Mouse (Mus musculus) MEL (cell line): Measurements from ENCODE around the gene Gm10718. TPM values are rescaled to one million over a fixed set of nuclear protein-coding genes. Genes with fewer than 3 reads are reported as not detected.
"Not testable (repeated sequence)": the region's sequence is repeated elsewhere in the genome, so short reads cannot be mapped to it uniquely, and the experiment has no call there.

ENCODE experiments used
- DNase-seq: peaks from one replicate; pipeline ENCODE4 v3.0.0; 2011; ENCODE audit warnings: low read depth, low spot score
- H3K27ac ChIP-seq: 2 replicates; pipeline ENCODE4 v1.5.1; 2012; ENCODE audit warnings: low read depth, mild to moderate bottlenecking, control low read depth, low read length, moderate library complexity; ENCODE audit not compliant: control insufficient read depth
- H3K27me3 ChIP-seq, 2 experiments: fragments of 150-350 bp in 1 of 2; sonication (generic) in 1 of 2; 2 replicates each; pipeline ENCODE4 v1.6.1; 2012; ENCODE audit warnings: low read length in 2 of 2, mild to moderate bottlenecking in 2 of 2, improper control_type of control experiment in 1 of 2, moderate library complexity in 1 of 2; ENCODE audit not compliant: insufficient read depth in 2 of 2, control insufficient read depth in 1 of 2
- H3K36me3 ChIP-seq, 2 experiments: 2 replicates each; pipeline ENCODE4 v1.6.1; 2012 to 2014; ENCODE audit warnings: low read length in 2 of 2, improper control_type of control experiment in 1 of 2, inconsistent platforms in 1 of 2, mild to moderate bottlenecking in 1 of 2; ENCODE audit not compliant: insufficient read depth in 2 of 2, control insufficient read depth in 1 of 2
- H3K4me1 ChIP-seq, 2 experiments: fragments of 150-350 bp in 1 of 2; sonication (generic) in 1 of 2; 2 replicates each; pipeline ENCODE4 v1.6.1; 2012; ENCODE audit warnings: low read length in 2 of 2, improper control_type of control experiment in 1 of 2, mild to moderate bottlenecking in 1 of 2; ENCODE audit not compliant: insufficient read depth in 2 of 2, control insufficient read depth in 1 of 2
- H3K4me3 ChIP-seq, 2 experiments: fragments of 150-350 bp in 1 of 2; sonication (generic) in 1 of 2; 2 replicates each; pipeline ENCODE4 v1.5.1; 2012; ENCODE audit warnings: low read depth in 2 of 2, low read length in 2 of 2, mild to moderate bottlenecking in 2 of 2, moderate library complexity in 2 of 2, control low read depth in 1 of 2, improper control_type of control experiment in 1 of 2; ENCODE audit not compliant: control insufficient read depth in 1 of 2, insufficient read depth in 1 of 2
- H3K79me2 ChIP-seq: 2 replicates; pipeline ENCODE4 v1.6.1; 2012; ENCODE audit warnings: mild to moderate bottlenecking, low read length, moderate library complexity; ENCODE audit not compliant: control insufficient read depth, poor library complexity, insufficient read depth
- H3K9ac ChIP-seq: 2 replicates; pipeline ENCODE4 v1.6.1; 2012; ENCODE audit warnings: low read depth, mild to moderate bottlenecking, control low read depth, low read length, moderate library complexity; ENCODE audit not compliant: control insufficient read depth, poor library complexity, severe bottlenecking
- H3K9me3 ChIP-seq: fragments of 150-350 bp; sonication (generic); replicated peaks from 2 replicates; pipeline ENCODE4 v1.6.1; 2012; ENCODE audit warnings: mild to moderate bottlenecking, low read length, improper control_type of control experiment, moderate library complexity; ENCODE audit not compliant: insufficient read depth
- polyA plus RNA-seq, 2 experiments: library from polyadenylated mRNA; stranded (reverse) in 1 of 2; unstranded in 1 of 2; fragments of >175 nt in 1 of 2; fragments of >200 nt in 1 of 2; gene quantifications; 2 replicates each; pipeline versions ENCODE4 v1.2.1 to v1.2.4; 2012; ENCODE audit warnings: low replicate concordance in 2 of 2, low read depth in 1 of 2; ENCODE audit not compliant: insufficient read length in 2 of 2, insufficient read depth in 1 of 2, missing spikeins in 1 of 2
- total RNA-seq: library from RNA; depleted of rRNA; stranded (reverse); fragments of 300-350 nt; gene quantifications from 2 replicates; pipeline ENCODE4 v1.2.3, GENCODE M21; 2012

Gm10718 gene
- total and polyA plus RNA-seq, 3 experiments, result 2.6 TPM; not detected in 2

GRCm38 (mm10) chr9:3017108-3017507 lies 6.2 kb upstream of the Gm10718 start, which contains the start of gene Gm10719:
Gene Gm10719 (plus strand): TSS chr9:3017408.
- H3K9me3 ChIP-seq, H3K27me3 ChIP-seq, H3K79me2 ChIP-seq, H3K9ac ChIP-seq, DNase-seq, H3K27ac ChIP-seq, H3K4me3 ChIP-seq, H3K4me1 ChIP-seq, H3K36me3 ChIP-seq: not testable (repeated sequence)

GRCm38 (mm10) chr9:3018944-3019343 lies 4.4 kb upstream of the Gm10718 start:
- not testable (repeated sequence) for H3K79me2 ChIP-seq, H3K4me1 ChIP-seq, H3K9me3 ChIP-seq, H3K9ac ChIP-seq, H3K36me3 ChIP-seq, H3K27ac ChIP-seq, H3K27me3 ChIP-seq, H3K4me3 ChIP-seq, DNase-seq

GRCm38 (mm10) chr9:3019835-3020727 lies 3.3 kb upstream of the Gm10718 start:
- H3K27ac ChIP-seq, DNase-seq, H3K4me3 ChIP-seq: not testable (repeated sequence)

GRCm38 (mm10) chr9:3022316-3023008 lies 885 bp upstream of the Gm10718 start:
- H3K9me3 ChIP-seq, H3K27ac ChIP-seq, H3K79me2 ChIP-seq, H3K9ac ChIP-seq, H3K27me3 ChIP-seq, H3K4me1 ChIP-seq, H3K4me3 ChIP-seq, H3K36me3 ChIP-seq: not testable (repeated sequence)
- DNase-seq, result peak; percentile 70

More at GRCm38 (mm10) chr9:3019835-3020727, 3.3 kb upstream of the Gm10718 start:
- H3K9me3 ChIP-seq, H3K79me2 ChIP-seq, H3K4me1 ChIP-seq, H3K36me3 ChIP-seq, H3K27me3 ChIP-seq, H3K9ac ChIP-seq: not testable (repeated sequence)

- not testable (repeated sequence) for H3K9me3 ChIP-seq, H3K27ac ChIP-seq, DNase-seq, H3K27me3 ChIP-seq, H3K79me2 ChIP-seq, H3K4me1 ChIP-seq, H3K4me3 ChIP-seq, H3K36me3 ChIP-seq, H3K9ac ChIP-seq
These were observed 770 bp downstream of the Gm10718 start for GRCm38 (mm10) chr9:3023985-3024648.

- not testable (repeated sequence) for H3K9me3 ChIP-seq, H3K4me3 ChIP-seq, H3K27ac ChIP-seq, H3K79me2 ChIP-seq, H3K36me3 ChIP-seq, DNase-seq, H3K4me1 ChIP-seq, H3K27me3 ChIP-seq, H3K9ac ChIP-seq
These were observed 1.6 kb downstream of the Gm10718 start, which contains the start of gene Gm10717 for GRCm38 (mm10) chr9:3024912-3025467. Gene Gm10717 (plus strand): TSS chr9:3025417.
